Mouse (Mus musculus): ENCODE measurements at regions not wholly inside any gene's neighbourhood (a gene's known extent, or its start where the extent isn't known, plus 50 kb on each side); places are given as distances from the start of the nearest gene placed in this dataset.

GRCm38 (mm10) chr10:111827246-111827645 lies 145.2 kb upstream of the Krr1 start:
- Histone ChIP-seq H3K9ac (replicated peaks; ENCODE audit: low read length) (no peak overlapping the region), H3K36me3 (ENCODE audit: insufficient read depth, low read length) (no peaks in the 10 kb centered on the region), H3K4me2 (replicated peaks; ENCODE audit: low read depth, low read length) (no peak overlapping the region), H3K4me3 (ENCODE audit: low read length) (no peak overlapping the region), H3K27ac (ENCODE audit: low read length) (no peak overlapping the region), H3K9me3 (ENCODE audit: low read length) (no peaks in the 10 kb centered on the region), H3K4me1 (ENCODE audit: insufficient read depth, low read length) (peaks cover 5% of the 10 kb centered on the region; the same call in 1 of the 2 replicates), H3K27me3 (ENCODE audit: insufficient read depth, low read length) (no peaks in the 10 kb centered on the region)
- WGBS: 57% methylated on average over 3 of the region's 3 CpGs
- 0 out of 2 replicates have a peak, but pooled peaks have one; percentile 59 for ATAC-seq (ENCODE audit: low FRiP score, low TSS enrichment)

GRCm38 (mm10) chr10:111827930-111828329 lies 144.5 kb upstream of the Krr1 start:
- no peaks in the 10 kb centered on the region for H3K27me3 ChIP-seq (ENCODE audit: insufficient read depth, low read length)
- H3K36me3 ChIP-seq (ENCODE audit: insufficient read depth, low read length): no peaks in the 10 kb centered on the region
- no peak overlapping the region for H3K27ac ChIP-seq (ENCODE audit: low read length)
- no peak overlapping the region for H3K4me2 ChIP-seq (replicated peaks; ENCODE audit: low read depth, low read length)
- 93% methylated on average over 4 of the region's 4 CpGs for WGBS
- H3K4me3 ChIP-seq (ENCODE audit: low read length): no peak overlapping the region
- no peak for ATAC-seq (ENCODE audit: low FRiP score, low TSS enrichment)
- H3K4me1 ChIP-seq (ENCODE audit: insufficient read depth, low read length): peaks cover 5% of the 10 kb centered on the region; the same call in 1 of the 2 replicates
- no peak overlapping the region for H3K9ac ChIP-seq (replicated peaks; ENCODE audit: low read length)
- no peaks in the 10 kb centered on the region for H3K9me3 ChIP-seq (ENCODE audit: low read length)

- Histone ChIP-seq H3K9ac (replicated peaks; ENCODE audit: low read length) (no peak overlapping the region), H3K9me3 (ENCODE audit: low read length) (no peaks in the 10 kb centered on the region), H3K36me3 (ENCODE audit: insufficient read depth, low read length) (no peaks in the 10 kb centered on the region), H3K4me2 (replicated peaks; ENCODE audit: low read depth, low read length) (no peak overlapping the region), H3K27ac (ENCODE audit: low read length) (no peak overlapping the region), H3K4me3 (ENCODE audit: low read length) (no peak overlapping the region), H3K27me3 (ENCODE audit: insufficient read depth, low read length) (no peaks in the 10 kb centered on the region), H3K4me1 (ENCODE audit: insufficient read depth, low read length) (peaks cover 5% of the 10 kb centered on the region; the same call in 1 of the 2 replicates)
- WGBS: 87% methylated on average over 4 of the region's 4 CpGs
- ATAC-seq (ENCODE audit: low FRiP score, low TSS enrichment): no peak
These were observed 143.9 kb upstream of the Krr1 start for GRCm38 (mm10) chr10:111828610-111829009.

- Histone ChIP-seq H3K9me3 (ENCODE audit: low read length) (no peaks in the 10 kb centered on the region), H3K4me1 (ENCODE audit: insufficient read depth, low read length) (peaks cover 6% of the 10 kb centered on the region), H3K27me3 (ENCODE audit: insufficient read depth, low read length) (no peaks in the 10 kb centered on the region), H3K4me2 (replicated peaks; ENCODE audit: low read depth, low read length) (no peak overlapping the region), H3K9ac (replicated peaks; ENCODE audit: low read length) (no peak overlapping the region), H3K36me3 (ENCODE audit: insufficient read depth, low read length) (no peaks in the 10 kb centered on the region), H3K27ac (ENCODE audit: low read length) (no peak overlapping the region), H3K4me3 (ENCODE audit: low read length) (no peak overlapping the region)
- no peak for ATAC-seq (ENCODE audit: low FRiP score, low TSS enrichment)
- 97% methylated on average over 2 of the region's 2 CpGs for WGBS
These were observed 143.2 kb upstream of the Krr1 start for GRCm38 (mm10) chr10:111829291-111829690.

GRCm38 (mm10) chr10:111831105-111831504 lies 141.4 kb upstream of the Krr1 start:
- Histone ChIP-seq H3K36me3 (ENCODE audit: insufficient read depth, low read length) (no peaks in the 10 kb centered on the region), H3K27ac (ENCODE audit: low read length) (no peak overlapping the region), H3K9ac (replicated peaks; ENCODE audit: low read length) (no peak overlapping the region), H3K4me2 (replicated peaks; ENCODE audit: low read depth, low read length) (no peak overlapping the region), H3K4me3 (ENCODE audit: low read length) (no peak overlapping the region), H3K27me3 (ENCODE audit: insufficient read depth, low read length) (no peaks in the 10 kb centered on the region), H3K9me3 (ENCODE audit: low read length) (no peaks in the 10 kb centered on the region), H3K4me1 (ENCODE audit: insufficient read depth, low read length) (peaks cover 15% of the 10 kb centered on the region)
- WGBS: 35% methylated on average over 1 of the region's 1 CpGs
- no peak for ATAC-seq (ENCODE audit: low FRiP score, low TSS enrichment)

GRCm38 (mm10) chr10:111833611-111834010 lies 138.9 kb upstream of the Krr1 start:
- WGBS: 87% methylated on average over 2 of the region's 2 CpGs
- Histone ChIP-seq H3K9me3 (ENCODE audit: low read length) (no peaks in the 10 kb centered on the region), H3K4me2 (replicated peaks; ENCODE audit: low read depth, low read length) (no peak overlapping the region), H3K27ac (ENCODE audit: low read length) (no peak overlapping the region), H3K36me3 (ENCODE audit: insufficient read depth, low read length) (no peaks in the 10 kb centered on the region), H3K27me3 (ENCODE audit: insufficient read depth, low read length) (no peaks in the 10 kb centered on the region), H3K4me3 (ENCODE audit: low read length) (no peak overlapping the region), H3K4me1 (ENCODE audit: insufficient read depth, low read length) (peaks cover 10% of the 10 kb centered on the region; the same call in 1 of the 2 replicates), H3K9ac (replicated peaks; ENCODE audit: low read length) (no peak overlapping the region)
- ATAC-seq (ENCODE audit: low FRiP score, low TSS enrichment): no peak

GRCm38 (mm10) chr10:111834280-111834679 lies 138.2 kb upstream of the Krr1 start:
- Histone ChIP-seq H3K27me3 (ENCODE audit: insufficient read depth, low read length) (no peaks in the 10 kb centered on the region), H3K4me3 (ENCODE audit: low read length) (no peak overlapping the region), H3K4me1 (ENCODE audit: insufficient read depth, low read length) (peaks cover 10% of the 10 kb centered on the region; the same call in 1 of the 2 replicates), H3K4me2 (replicated peaks; ENCODE audit: low read depth, low read length) (no peak overlapping the region), H3K27ac (ENCODE audit: low read length) (no peak overlapping the region), H3K9ac (replicated peaks; ENCODE audit: low read length) (no peak overlapping the region), H3K36me3 (ENCODE audit: insufficient read depth, low read length) (no peaks in the 10 kb centered on the region), H3K9me3 (ENCODE audit: low read length) (no peaks in the 10 kb centered on the region)
- WGBS: 60% methylated on average over 5 of the region's 5 CpGs
- ATAC-seq (ENCODE audit: low FRiP score, low TSS enrichment): no peak

- no peak for ATAC-seq (ENCODE audit: low FRiP score, low TSS enrichment)
- H3K36me3 ChIP-seq (ENCODE audit: insufficient read depth, low read length): no peaks in the 10 kb centered on the region
- no peaks in the 10 kb centered on the region for H3K27me3 ChIP-seq (ENCODE audit: insufficient read depth, low read length)
- no peak overlapping the region for H3K27ac ChIP-seq (ENCODE audit: low read length)
- peaks cover 10% of the 10 kb centered on the region; the same call in 1 of the 2 replicates for H3K4me1 ChIP-seq (ENCODE audit: insufficient read depth, low read length)
- 49% methylated on average over 11 of the region's 11 CpGs for WGBS
- no peak overlapping the region for H3K9ac ChIP-seq (replicated peaks; ENCODE audit: low read length)
- no peak overlapping the region for H3K4me2 ChIP-seq (replicated peaks; ENCODE audit: low read depth, low read length)
- H3K9me3 ChIP-seq (ENCODE audit: low read length): no peaks in the 10 kb centered on the region
- H3K4me3 ChIP-seq (ENCODE audit: low read length): no peak overlapping the region
These were observed 137.3 kb upstream of the Krr1 start for GRCm38 (mm10) chr10:111834925-111835823.

GRCm38 (mm10) chr10:111836191-111836590 lies 136.3 kb upstream of the Krr1 start:
- no peaks in the 10 kb centered on the region for H3K36me3 ChIP-seq (ENCODE audit: insufficient read depth, low read length)
- no peak overlapping the region for H3K9ac ChIP-seq (replicated peaks; ENCODE audit: low read length)
- ATAC-seq (ENCODE audit: low FRiP score, low TSS enrichment): no peak
- H3K9me3 ChIP-seq (ENCODE audit: low read length): no peaks in the 10 kb centered on the region
- 54% methylated on average over 5 of the region's 5 CpGs for WGBS
- no peak overlapping the region for H3K4me3 ChIP-seq (ENCODE audit: low read length)
- H3K27ac ChIP-seq (ENCODE audit: low read length): no peak overlapping the region
- H3K4me2 ChIP-seq (replicated peaks; ENCODE audit: low read depth, low read length): no peak overlapping the region
- H3K27me3 ChIP-seq (ENCODE audit: insufficient read depth, low read length): no peaks in the 10 kb centered on the region
- peaks cover 10% of the 10 kb centered on the region; the same call in 1 of the 2 replicates for H3K4me1 ChIP-seq (ENCODE audit: insufficient read depth, low read length)

GRCm38 (mm10) chr10:111836802-111837201 lies 135.7 kb upstream of the Krr1 start:
- ATAC-seq (ENCODE audit: low FRiP score, low TSS enrichment): no peak
- H3K4me3 ChIP-seq (ENCODE audit: low read length): no peak overlapping the region
- H3K4me1 ChIP-seq (ENCODE audit: insufficient read depth, low read length): peaks cover 10% of the 10 kb centered on the region; the same call in 1 of the 2 replicates
- no peak overlapping the region for H3K27ac ChIP-seq (ENCODE audit: low read length)
- no peaks in the 10 kb centered on the region for H3K9me3 ChIP-seq (ENCODE audit: low read length)
- 68% methylated on average over 4 of the region's 4 CpGs for WGBS
- no peaks in the 10 kb centered on the region for H3K36me3 ChIP-seq (ENCODE audit: insufficient read depth, low read length)
- H3K27me3 ChIP-seq (ENCODE audit: insufficient read depth, low read length): no peaks in the 10 kb centered on the region
- H3K9ac ChIP-seq (replicated peaks; ENCODE audit: low read length): no peak overlapping the region
- H3K4me2 ChIP-seq (replicated peaks; ENCODE audit: low read depth, low read length): no peak overlapping the region

All from kidney, embryonic 16.5 days (tissue).